Mouse (Mus musculus): ENCODE data around the gene Reep1. TPM values are rescaled to one million over a fixed set of nuclear protein-coding genes. Genes with fewer than 3 reads are reported as not detected.

The Reep1 gene
- polyA plus RNA-seq, 1 experiment from 2014 or later, result 7.3 TPM

DNA sequence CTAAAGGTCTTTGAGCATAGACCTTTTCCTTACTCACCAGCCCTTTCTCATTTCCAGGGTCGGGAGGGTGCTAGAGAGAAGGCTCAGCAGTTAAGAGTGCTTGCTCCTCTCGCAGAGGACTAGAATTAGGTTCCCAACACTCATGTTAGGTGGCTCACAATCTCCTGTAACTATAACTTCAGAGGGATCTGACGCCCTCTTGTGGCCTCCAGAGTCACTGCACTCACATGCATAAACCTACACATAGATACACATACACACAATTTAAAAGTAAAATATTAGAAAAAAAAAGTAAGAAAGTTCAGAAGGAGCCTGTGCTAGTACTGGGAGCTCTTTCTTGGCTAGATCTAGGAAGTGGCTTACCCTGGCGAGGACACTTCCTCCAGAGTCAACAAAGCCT, 63.9 kb downstream of the Reep1 start:
- no peaks in the 10 kb centered on the region for H3K36me3 ChIP-seq
- H3K27me3 ChIP-seq (ENCODE audit: low read depth, poor library complexity, severe bottlenecking), result no peaks in the 10 kb centered on the region
- H3K27ac ChIP-seq, result no peak overlapping the region
- H3K4me3 ChIP-seq, result no peak overlapping the region
- no peaks in the 10 kb centered on the region for H3K9me3 ChIP-seq (replicated peaks)
- DNase-seq (ENCODE audit: low spot score), result no peak
- 93% methylated on average over 4 of the region's 4 CpGs for WGBS
- no peaks in the 10 kb centered on the region for H3K4me1 ChIP-seq

DNA sequence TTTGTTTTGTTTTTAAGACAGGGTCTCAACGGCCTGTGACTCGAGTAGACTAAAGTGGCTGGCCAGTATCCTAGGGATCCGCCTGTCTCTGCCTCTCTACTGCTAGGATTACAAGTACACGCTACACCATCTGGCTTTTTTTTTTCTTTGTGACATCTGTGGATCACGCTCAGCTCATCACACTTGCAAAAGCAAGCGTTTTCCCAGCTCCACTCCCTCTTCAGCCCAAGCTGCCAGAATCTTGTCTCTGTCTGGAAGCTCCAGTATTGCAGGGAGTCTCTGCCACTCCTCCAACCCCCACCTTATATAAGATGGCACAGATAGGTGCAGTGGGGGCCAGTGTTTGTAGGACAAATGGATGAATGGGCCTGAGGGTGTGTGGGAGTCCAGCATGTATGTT, 64.8 kb downstream of the Reep1 start:
- Histone ChIP-seq H3K4me3 (no peak overlapping the region), H3K4me1 (no peaks in the 10 kb centered on the region), H3K27ac (no peak overlapping the region), H3K36me3 (no peaks in the 10 kb centered on the region), H3K27me3 (ENCODE audit: low read depth, poor library complexity, severe bottlenecking) (no peaks in the 10 kb centered on the region), H3K9me3 (replicated peaks) (no peaks in the 10 kb centered on the region)
- WGBS, result 86% methylated on average over 6 of the region's 6 CpGs
- DNase-seq (ENCODE audit: low spot score), result no peak

DNA sequence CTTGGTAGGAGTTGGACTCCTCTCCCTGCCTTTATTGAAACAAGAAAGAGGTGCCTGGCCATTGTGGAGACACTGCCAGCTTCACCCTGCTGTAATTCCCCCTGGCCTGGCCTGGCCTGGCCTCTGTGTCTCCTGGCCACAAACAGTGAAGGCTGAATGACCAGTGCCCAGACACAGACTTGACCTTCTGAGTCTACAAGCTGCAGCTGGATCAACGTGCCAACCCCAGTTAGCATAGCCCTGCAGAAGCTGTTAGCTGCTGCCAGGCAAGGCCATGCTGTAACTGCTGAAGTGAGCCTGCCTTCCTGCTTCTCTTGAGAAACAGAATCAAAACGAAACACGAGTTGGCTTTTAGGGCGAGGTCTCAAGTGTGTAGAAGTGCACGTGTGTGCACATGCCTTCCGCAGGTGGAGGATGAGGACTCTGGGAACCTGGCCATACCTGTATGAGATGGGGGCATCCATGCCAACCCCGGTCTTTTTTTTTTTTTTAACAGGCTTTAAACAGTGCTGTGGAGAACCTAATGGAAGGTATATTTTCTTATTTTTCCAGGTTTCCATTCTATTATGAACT, 65.4 kb downstream of the Reep1 start:
- Histone ChIP-seq H3K36me3 (no peaks in the 10 kb centered on the region), H3K4me1 (no peaks in the 10 kb centered on the region), H3K4me3 (no peak overlapping the region), H3K9me3 (replicated peaks) (no peaks in the 10 kb centered on the region), H3K27ac (no peak overlapping the region), H3K27me3 (ENCODE audit: low read depth, poor library complexity, severe bottlenecking) (no peaks in the 10 kb centered on the region)
- 91% methylated on average over 7 of the region's 7 CpGs for WGBS
- no peak for DNase-seq (ENCODE audit: low spot score)

DNA sequence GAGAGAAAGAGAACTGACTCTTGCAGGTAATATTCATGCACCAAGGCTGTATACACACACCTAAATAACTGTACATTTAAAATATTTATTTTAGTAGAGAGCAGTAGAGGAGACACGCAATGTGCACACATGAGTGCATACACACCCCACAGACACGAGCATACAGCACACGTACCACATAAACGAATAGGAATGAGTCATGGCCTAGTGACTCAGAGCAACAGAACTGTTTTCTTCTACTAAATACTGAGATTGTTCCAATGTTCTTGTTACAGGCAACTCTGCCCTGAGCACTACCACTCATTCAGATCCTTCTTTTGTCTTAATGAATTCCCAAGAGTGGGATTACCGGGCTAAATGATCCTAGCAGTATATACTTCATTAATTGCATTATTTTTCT, 70.7 kb downstream of the Reep1 start:
- Histone ChIP-seq H3K9me3 (replicated peaks) (no peaks in the 10 kb centered on the region), H3K27me3 (ENCODE audit: low read depth, poor library complexity, severe bottlenecking) (no peaks in the 10 kb centered on the region), H3K4me1 (no peaks in the 10 kb centered on the region), H3K4me3 (no peak overlapping the region), H3K27ac (no peak overlapping the region), H3K36me3 (no peaks in the 10 kb centered on the region)
- WGBS, result 94% methylated on average over 5 of the region's 5 CpGs
- no peak for DNase-seq (ENCODE audit: low spot score)

DNA sequence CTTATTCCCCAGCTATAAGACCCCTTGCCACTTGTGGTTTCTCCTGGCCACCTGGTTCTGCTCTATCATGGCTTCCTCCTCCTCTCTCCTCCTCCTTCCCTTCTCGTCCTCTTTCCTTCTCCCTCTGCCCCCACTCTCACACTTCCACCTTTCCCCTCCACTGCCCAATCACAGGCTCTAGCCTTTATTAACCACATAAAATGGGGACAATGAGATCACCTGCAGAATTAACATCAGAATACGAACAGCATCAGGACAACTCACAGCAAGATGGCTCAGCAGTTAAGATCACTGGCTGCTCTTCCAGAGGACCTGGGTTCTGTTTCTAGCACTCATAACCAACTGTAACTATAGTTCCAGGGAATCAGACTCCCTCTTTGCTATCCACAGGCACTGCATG, 72.5 kb downstream of the Reep1 start:
- no peak overlapping the region for H3K4me3 ChIP-seq
- WGBS, result 75% methylated on average over 2 of the region's 2 CpGs
- no peaks in the 10 kb centered on the region for H3K36me3 ChIP-seq
- H3K9me3 ChIP-seq (replicated peaks), result no peaks in the 10 kb centered on the region
- H3K4me1 ChIP-seq, result no peaks in the 10 kb centered on the region
- no peak for DNase-seq (ENCODE audit: low spot score)
- no peaks in the 10 kb centered on the region for H3K27me3 ChIP-seq (ENCODE audit: low read depth, poor library complexity, severe bottlenecking)
- no peak overlapping the region for H3K27ac ChIP-seq

DNA sequence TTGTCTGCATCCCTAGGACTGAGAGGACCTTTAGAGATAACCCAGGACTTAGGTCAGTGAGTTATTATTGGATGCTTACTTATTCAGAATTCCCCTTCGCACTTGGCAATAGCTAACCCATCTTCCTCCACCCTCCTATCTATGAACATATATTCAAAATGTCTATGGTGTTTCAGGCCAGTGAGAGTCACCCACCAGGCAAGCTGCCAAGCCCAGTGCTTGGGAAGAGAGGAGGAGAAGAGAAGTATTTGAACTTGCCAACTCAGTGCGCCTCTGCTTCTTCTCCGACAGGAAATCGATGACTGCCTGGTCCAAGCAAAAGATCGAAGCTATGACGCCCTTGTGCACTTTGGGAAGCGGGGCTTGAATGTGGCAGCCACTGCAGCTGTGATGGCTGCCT, 73.1 kb downstream of the Reep1 start:
- no peak overlapping the region for H3K4me3 ChIP-seq
- H3K9me3 ChIP-seq (replicated peaks), result no peaks in the 10 kb centered on the region
- no peaks in the 10 kb centered on the region for H3K4me1 ChIP-seq
- no peaks in the 10 kb centered on the region for H3K27me3 ChIP-seq (ENCODE audit: low read depth, poor library complexity, severe bottlenecking)
- no peaks in the 10 kb centered on the region for H3K36me3 ChIP-seq
- no peak overlapping the region for H3K27ac ChIP-seq
- no peak for DNase-seq (ENCODE audit: low spot score)
- WGBS, result 95% methylated on average over 7 of the region's 7 CpGs

DNA sequence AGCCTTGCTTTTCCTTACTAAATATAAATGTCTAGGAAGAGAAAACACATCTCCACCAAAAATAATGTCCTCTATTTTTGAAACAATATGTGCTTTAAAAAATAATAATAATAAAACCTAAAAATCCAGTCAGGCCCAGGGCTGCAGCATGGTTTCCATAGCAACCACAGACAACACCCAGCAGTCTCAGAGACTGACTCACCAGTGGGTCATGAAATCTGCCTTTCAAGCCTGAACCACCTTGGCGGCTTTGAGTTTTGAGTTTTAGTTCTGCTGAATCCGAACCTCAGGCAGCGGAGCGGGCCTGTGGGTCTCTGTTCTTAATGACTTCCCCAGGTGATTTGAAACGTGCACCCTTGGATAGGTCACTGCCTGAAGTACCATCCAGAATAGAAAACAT, 75.8 kb downstream of the Reep1 start:
- H3K9me3 ChIP-seq (replicated peaks), result no peaks in the 10 kb centered on the region
- no peaks in the 10 kb centered on the region for H3K27me3 ChIP-seq (ENCODE audit: low read depth, poor library complexity, severe bottlenecking)
- H3K4me3 ChIP-seq, result no peak overlapping the region
- no peak overlapping the region for H3K27ac ChIP-seq
- no peak for DNase-seq (ENCODE audit: low spot score)
- no peaks in the 10 kb centered on the region for H3K36me3 ChIP-seq
- peaks cover 3% of the 10 kb centered on the region; the same call in 1 of the 2 replicates for H3K4me1 ChIP-seq
- WGBS, result 91% methylated on average over 5 of the region's 5 CpGs

DNA sequence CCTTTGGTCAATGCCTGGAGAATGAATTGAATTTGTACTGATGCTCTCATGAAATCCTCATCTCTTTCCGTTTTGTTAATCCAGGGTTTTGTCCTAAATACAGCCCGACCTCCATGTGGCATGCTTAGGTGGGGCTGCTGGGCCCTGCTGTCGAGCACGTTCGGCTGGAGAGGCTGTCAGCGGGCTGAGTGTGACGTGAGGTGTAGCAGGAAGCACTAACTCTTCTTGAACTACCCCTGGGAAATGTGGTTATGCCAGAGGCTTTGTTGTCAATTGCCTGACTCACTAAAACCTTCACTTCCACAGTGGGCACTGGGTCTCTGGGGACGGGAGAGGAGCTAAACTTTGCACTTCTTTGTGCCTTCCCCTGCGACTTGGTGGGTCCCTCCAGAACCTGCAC, 81.0 kb downstream of the Reep1 start:
- 68% methylated on average over 9 of the region's 9 CpGs for WGBS
- peak; percentile 37 for DNase-seq (ENCODE audit: low spot score)

DNA sequence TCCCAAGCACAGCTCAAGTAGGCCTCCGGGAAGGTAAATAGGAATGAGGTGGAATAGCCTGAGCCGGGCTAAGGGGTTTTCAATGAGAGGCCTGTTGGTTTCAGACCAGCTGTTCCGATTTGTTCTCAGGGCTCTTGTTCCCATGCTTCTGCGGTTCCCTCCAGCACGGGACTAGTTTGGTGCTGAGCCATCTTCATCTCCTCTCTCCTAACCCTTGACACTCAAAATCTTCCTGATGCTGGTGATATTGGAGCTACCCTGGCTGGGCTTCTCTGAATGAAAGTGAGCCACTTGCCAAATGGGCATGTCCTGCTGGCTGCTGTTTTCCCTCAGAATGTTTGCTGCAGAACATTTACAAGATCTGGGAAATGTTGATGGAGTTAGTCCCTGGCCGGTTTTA, 84.4 kb downstream of the Reep1 start:
- Histone ChIP-seq H3K4me3 (no peak overlapping the region), H3K9me3 (replicated peaks) (no peaks in the 10 kb centered on the region), H3K27me3 (ENCODE audit: low read depth, poor library complexity, severe bottlenecking) (no peaks in the 10 kb centered on the region), H3K4me1 (peaks cover 6% of the 10 kb centered on the region; the same call in 1 of the 2 replicates), H3K27ac (no peak overlapping the region), H3K36me3 (no peaks in the 10 kb centered on the region)
- DNase-seq (ENCODE audit: low spot score), result no peak
- 88% methylated on average over 6 of the region's 6 CpGs for WGBS

More for the DNA sequence above, 81.0 kb downstream of the Reep1 start:
- Histone ChIP-seq H3K4me1 (peaks cover 6% of the 10 kb centered on the region; the same call in 1 of the 2 replicates), H3K9me3 (replicated peaks) (no peaks in the 10 kb centered on the region), H3K27ac (no peak overlapping the region), H3K27me3 (ENCODE audit: low read depth, poor library complexity, severe bottlenecking) (no peaks in the 10 kb centered on the region), H3K36me3 (no peaks in the 10 kb centered on the region), H3K4me3 (no peak overlapping the region)

DNA sequence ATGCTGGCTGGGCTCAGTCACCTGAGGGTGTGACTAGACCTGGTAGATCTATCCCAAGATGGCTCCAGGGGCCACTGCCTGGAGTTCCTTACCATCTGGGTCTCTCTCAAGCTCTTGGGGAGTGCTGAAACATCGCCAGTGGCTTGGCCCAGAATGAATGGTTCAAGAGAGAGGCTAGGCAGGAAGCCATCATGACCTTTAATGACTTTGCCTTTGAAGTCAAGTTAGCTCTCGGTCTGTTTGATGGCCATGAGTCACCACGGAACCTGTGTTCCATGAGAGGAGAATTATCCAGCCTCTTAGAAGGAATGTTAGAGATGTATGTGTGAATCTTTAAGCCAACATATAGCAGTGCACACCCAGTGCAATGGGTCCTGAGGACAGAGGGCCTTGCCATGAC, 92.0 kb downstream of the Reep1 start:
- Histone ChIP-seq H3K27me3 (ENCODE audit: low read depth, poor library complexity, severe bottlenecking) (no peaks in the 10 kb centered on the region), H3K36me3 (no peaks in the 10 kb centered on the region), H3K9me3 (replicated peaks) (no peaks in the 10 kb centered on the region), H3K4me3 (no peak overlapping the region), H3K27ac (no peak overlapping the region), H3K4me1 (0 out of 2 replicates have a peak, but pooled peaks cover 2% of the 10 kb centered on the region)
- 63% methylated on average over 3 of the region's 3 CpGs for WGBS
- DNase-seq (ENCODE audit: low spot score), result no peak

DNA sequence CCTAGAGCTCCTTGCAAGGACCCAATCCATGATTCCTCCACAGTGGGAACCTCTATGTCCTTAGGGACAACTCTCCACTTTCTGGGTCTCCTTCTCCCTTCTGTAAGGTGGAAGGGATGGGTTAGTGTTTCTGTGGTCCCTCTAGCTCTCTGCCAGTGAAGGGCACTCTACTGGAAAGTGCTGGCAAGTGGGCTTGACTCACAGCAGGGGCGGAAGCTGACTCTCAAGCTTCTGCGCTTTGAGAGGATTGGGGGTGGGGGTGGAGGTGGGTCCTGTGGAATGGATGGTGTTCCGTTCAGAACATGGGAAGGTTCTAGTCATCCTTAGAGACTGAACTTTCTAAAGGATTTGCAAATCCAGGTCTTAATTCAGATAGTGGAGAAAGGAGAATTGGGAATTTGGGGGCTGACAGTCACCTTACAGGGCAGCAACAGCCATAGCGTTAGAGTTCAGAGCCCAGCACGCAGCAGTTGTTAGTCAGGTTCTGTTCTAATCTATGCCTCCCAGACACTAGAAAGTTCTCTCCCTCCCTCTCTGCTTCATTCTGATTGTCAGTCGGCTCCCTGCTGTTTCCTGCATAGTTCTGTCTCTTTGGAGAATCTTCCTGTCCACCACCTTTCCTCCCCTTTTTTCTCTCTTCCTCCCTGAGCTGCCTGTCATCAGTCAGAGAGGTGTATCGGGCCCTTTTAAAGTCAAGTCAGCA, 93.8 kb downstream of the Reep1 start:
- Histone ChIP-seq H3K27me3 (ENCODE audit: low read depth, poor library complexity, severe bottlenecking) (no peaks in the 10 kb centered on the region), H3K27ac (no peak overlapping the region), H3K4me3 (no peak overlapping the region), H3K9me3 (replicated peaks) (no peaks in the 10 kb centered on the region), H3K4me1 (0 out of 2 replicates have a peak, but pooled peaks cover 2% of the 10 kb centered on the region), H3K36me3 (no peaks in the 10 kb centered on the region)
- no peak for DNase-seq (ENCODE audit: low spot score)
- 63% methylated on average over 7 of the region's 7 CpGs for WGBS

DNA sequence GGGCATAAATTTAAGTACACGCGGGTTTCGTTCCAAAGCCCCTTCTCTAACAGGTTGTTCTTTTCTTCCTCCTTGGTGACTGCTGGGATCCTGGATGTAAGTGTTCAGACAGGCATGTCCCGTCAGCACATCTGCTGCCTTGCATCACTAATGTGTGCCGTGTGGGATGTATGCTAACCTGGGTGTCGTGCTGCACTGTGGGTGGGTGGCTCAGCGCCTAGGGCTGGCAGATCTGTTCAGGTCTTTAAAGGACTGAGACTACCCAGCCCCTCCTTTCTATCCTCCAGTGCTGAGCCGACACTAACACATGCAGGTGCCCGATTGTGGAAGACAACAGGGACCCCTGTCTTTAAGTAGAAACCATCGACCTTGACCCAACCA, 94.3 kb downstream of the Reep1 start:
- no peaks in the 10 kb centered on the region for H3K9me3 ChIP-seq (replicated peaks)
- no peaks in the 10 kb centered on the region for H3K36me3 ChIP-seq
- no peaks in the 10 kb centered on the region for H3K27me3 ChIP-seq (ENCODE audit: low read depth, poor library complexity, severe bottlenecking)
- 0 out of 2 replicates have a peak, but pooled peaks cover 2% of the 10 kb centered on the region for H3K4me1 ChIP-seq
- DNase-seq (ENCODE audit: low spot score), result no peak
- no peak overlapping the region for H3K4me3 ChIP-seq
- 79% methylated on average over 10 of the region's 10 CpGs for WGBS
- no peak overlapping the region for H3K27ac ChIP-seq

DNA sequence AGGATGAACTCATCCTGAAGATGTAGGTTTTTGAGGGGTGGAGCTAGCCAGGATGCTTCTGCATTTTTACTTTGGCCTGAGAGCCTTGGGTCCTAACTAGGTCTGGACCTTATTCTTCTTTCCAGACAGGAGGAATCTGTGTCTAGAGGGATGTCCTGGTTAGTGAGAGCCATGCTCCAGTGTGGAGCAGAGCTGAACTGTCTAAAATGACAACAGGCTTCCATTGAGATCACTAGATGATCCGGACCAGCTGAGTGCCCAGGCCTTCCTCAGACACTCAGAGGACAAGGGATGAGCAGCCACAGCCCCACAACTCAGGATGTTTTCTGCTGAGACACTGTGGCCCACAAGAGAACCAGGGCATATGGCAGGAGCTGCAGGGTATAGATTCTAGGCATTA, 96.2 kb downstream of the Reep1 start:
- Histone ChIP-seq H3K4me1 (0 out of 2 replicates have a peak, but pooled peaks cover 2% of the 10 kb centered on the region), H3K9me3 (replicated peaks) (no peaks in the 10 kb centered on the region), H3K36me3 (no peaks in the 10 kb centered on the region), H3K4me3 (no peak overlapping the region), H3K27ac (no peak overlapping the region), H3K27me3 (ENCODE audit: low read depth, poor library complexity, severe bottlenecking) (no peaks in the 10 kb centered on the region)
- DNase-seq (ENCODE audit: low spot score), result no peak
- WGBS, result 90% methylated on average over 1 of the region's 1 CpGs
